Comparison of ENCODE assay signal across 11 mouse cellular contexts in the genomic region with DNA sequence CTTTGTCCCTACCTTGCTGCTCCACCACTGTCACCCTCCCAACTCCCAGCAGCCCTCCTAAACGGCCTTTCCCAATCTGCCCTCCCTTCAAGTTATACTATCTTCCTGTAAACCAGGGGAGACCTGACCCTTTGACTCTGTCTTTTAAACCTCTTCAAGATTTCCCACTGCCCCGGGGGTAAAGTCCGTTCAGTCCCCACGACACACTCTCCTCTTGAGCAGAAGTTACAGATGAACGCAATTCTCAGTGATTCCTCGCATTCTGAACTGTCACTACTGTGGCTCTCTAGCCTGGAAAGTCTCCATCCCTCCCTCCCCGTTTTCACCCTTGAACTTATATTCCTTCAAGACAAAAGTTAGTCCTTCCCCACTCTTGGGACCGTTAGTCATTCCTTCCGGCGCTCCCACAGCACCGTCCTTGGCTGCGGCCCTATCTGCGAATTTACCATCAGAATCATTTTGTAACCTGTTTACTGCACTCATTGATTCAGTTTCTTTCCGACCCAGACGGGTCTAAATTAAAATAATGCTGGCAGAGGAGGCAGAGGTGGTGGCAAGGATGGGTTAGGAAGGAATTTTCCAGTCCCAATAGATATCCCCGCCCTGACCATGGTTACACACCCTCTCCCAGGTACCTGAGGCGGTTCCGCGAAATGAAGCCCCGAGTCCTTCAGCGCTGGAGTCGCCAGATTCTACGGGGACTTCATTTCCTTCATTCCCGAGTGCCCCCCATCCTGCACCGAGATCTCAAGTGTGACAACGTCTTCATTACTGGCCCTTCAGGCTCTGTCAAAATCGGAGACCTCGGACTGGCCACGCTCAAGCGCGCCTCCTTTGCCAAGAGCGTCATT. TPM values are rescaled to one million over a fixed set of nuclear protein-coding genes. Genes with fewer than 3 reads are reported as not detected.
A peak's percentile ranks its signal among the peaks of the same experiment; 100 is the strongest.
DNase-seq lines count a peak whose midpoint lies in the region; ATAC-seq and TF ChIP-seq lines count a peak whose summit lies in the region.
"Had no signal": no experiment of that assay in that cellular context is flagged by ENCODE, and none has a peak within 500 bp of the region (broad histone marks: within the 10 kb centered on the region; RNA-seq: fewer than 3 reads in every experiment).

No protein-coding gene starts in this region.

- TF ChIP-seq CTCF in intestine, postnatal 0 days (IDR thresholded peaks at IDR 0.05; ENCODE audit: low read depth) = no peak

- 2% methylated on average over 32 of the region's 32 CpGs for WGBS in forebrain, embryonic 10.5 days
- 3% methylated on average over 32 of the region's 32 CpGs for WGBS in forebrain, embryonic 14.5 days
- 20% methylated on average over 32 of the region's 32 CpGs for WGBS in intestine, embryonic 14.5 days
- WGBS in intestine, postnatal 0 days = 43% methylated on average over 32 of the region's 32 CpGs
- 3% methylated on average over 32 of the region's 32 CpGs for WGBS in neural tube, embryonic 12.5 days
- WGBS in stomach, embryonic 15.5 days = 26% methylated on average over 32 of the region's 32 CpGs

- H3K4me1 ChIP-seq in forebrain, embryonic 10.5 days = peaks cover 70% of the 10 kb centered on the region
- H3K4me1 ChIP-seq in forebrain, embryonic 14.5 days (ENCODE audit: control insufficient read depth, insufficient read depth, low read length) = peaks cover 16% of the 10 kb centered on the region
- H3K4me1 ChIP-seq in intestine, embryonic 14.5 days (replicated peaks; ENCODE audit: control insufficient read depth, insufficient read depth, low read length) = peaks cover 45% of the 10 kb centered on the region
- H3K4me1 ChIP-seq in intestine, postnatal 0 days (replicated peaks; ENCODE audit: control insufficient read depth, insufficient read depth, low read length) = 0 out of 2 replicates have a peak, but pooled peaks cover 10% of the 10 kb centered on the region
- H3K4me1 ChIP-seq in neural tube, embryonic 12.5 days = peaks cover 58% of the 10 kb centered on the region
- peaks cover 50% of the 10 kb centered on the region for H3K4me1 ChIP-seq in stomach, embryonic 15.5 days

- H3K27me3 ChIP-seq in forebrain, embryonic 10.5 days (ENCODE audit: poor library complexity, severe bottlenecking) = peaks cover 76% of the 10 kb centered on the region
- peaks cover 46% of the 10 kb centered on the region for H3K27me3 ChIP-seq in forebrain, embryonic 14.5 days (replicated peaks; ENCODE audit: control insufficient read depth, insufficient read depth, low read length)
- H3K27me3 ChIP-seq in intestine, embryonic 14.5 days (replicated peaks; ENCODE audit: control insufficient read depth, insufficient read depth, low read length) = peaks cover 31% of the 10 kb centered on the region
- no peaks in the 10 kb centered on the region; the same call in 1 of the 2 replicates for H3K27me3 ChIP-seq in intestine, postnatal 0 days (replicated peaks; ENCODE audit: control insufficient read depth, insufficient read depth, low read length)
- peaks cover 64% of the 10 kb centered on the region for H3K27me3 ChIP-seq in neural tube, embryonic 12.5 days (replicated peaks)
- peaks cover 26% of the 10 kb centered on the region for H3K27me3 ChIP-seq in stomach, embryonic 15.5 days (replicated peaks)

- ATAC-seq in forebrain, embryonic 14.5 days = no peak
- ATAC-seq in intestine, embryonic 14.5 days (replicated peaks; ENCODE audit: low FRiP score, low TSS enrichment, low read depth) = no peak
- no peak for ATAC-seq in intestine, postnatal 0 days
- ATAC-seq in neural tube, embryonic 12.5 days (ENCODE audit: low FRiP score, low read depth) = no peak
- no peak for ATAC-seq in stomach, embryonic 15.5 days (ENCODE audit: insufficient read depth, low FRiP score, low read depth)
- ATAC-seq: inflammation-experienced regulatory T-cells, adult 6 months had no signal

- no peak overlapping the region for H3K9ac ChIP-seq in forebrain, embryonic 14.5 days (ENCODE audit: low read length)
- H3K9ac ChIP-seq in intestine, embryonic 14.5 days (ENCODE audit: low read length) = no peak overlapping the region
- no peak overlapping the region for H3K9ac ChIP-seq in intestine, postnatal 0 days (ENCODE audit: low read depth, low read length)
- no peak overlapping the region for H3K9ac ChIP-seq in neural tube, embryonic 12.5 days
- no peak overlapping the region for H3K9ac ChIP-seq in stomach, embryonic 15.5 days

- no peak overlapping the region for H3K4me2 ChIP-seq in forebrain, embryonic 14.5 days (ENCODE audit: low read length)
- H3K4me2 ChIP-seq in intestine, embryonic 14.5 days (ENCODE audit: low read length) = peak overlapping the region; percentile 98; the same call in 1 of the 2 replicates
- H3K4me2 ChIP-seq in intestine, postnatal 0 days (replicated peaks; ENCODE audit: low read depth) = no peak overlapping the region
- H3K4me2 ChIP-seq in neural tube, embryonic 12.5 days (replicated peaks) = peak overlapping the region; percentile 95
- H3K4me2 ChIP-seq in stomach, embryonic 15.5 days = peak overlapping the region; percentile 94

- intact Hi-C loops in left cerebral cortex, postnatal 25 days (cut with DNase I) = no loop called here

- H3K27ac ChIP-seq in forebrain, embryonic 10.5 days = no peak overlapping the region
- no peak overlapping the region for H3K27ac ChIP-seq in forebrain, embryonic 14.5 days (ENCODE audit: low read depth, low read length)
- no peak overlapping the region for H3K27ac ChIP-seq in intestine, embryonic 14.5 days (ENCODE audit: low read depth)
- no peak overlapping the region for H3K27ac ChIP-seq in intestine, postnatal 0 days (ENCODE audit: low read depth, low read length)
- H3K27ac ChIP-seq in neural tube, embryonic 12.5 days = no peak overlapping the region
- H3K27ac ChIP-seq in stomach, embryonic 15.5 days = no peak overlapping the region

- H3K9me3 ChIP-seq in forebrain, embryonic 10.5 days = no peaks in the 10 kb centered on the region
- no peaks in the 10 kb centered on the region for H3K9me3 ChIP-seq in forebrain, embryonic 14.5 days (replicated peaks; ENCODE audit: control insufficient read depth, low read length)
- H3K9me3 ChIP-seq in intestine, embryonic 14.5 days (ENCODE audit: control insufficient read depth, low read length) = no peaks in the 10 kb centered on the region
- no peaks in the 10 kb centered on the region for H3K9me3 ChIP-seq in intestine, postnatal 0 days (ENCODE audit: control insufficient read depth)
- no peaks in the 10 kb centered on the region for H3K9me3 ChIP-seq in neural tube, embryonic 12.5 days
- H3K9me3 ChIP-seq in stomach, embryonic 15.5 days = no peaks in the 10 kb centered on the region

- peaks cover 10% of the 10 kb centered on the region; the same call in 1 of the 2 replicates for H3K36me3 ChIP-seq in forebrain, embryonic 10.5 days (replicated peaks)
- H3K36me3 ChIP-seq in forebrain, embryonic 14.5 days (ENCODE audit: control insufficient read depth, insufficient read depth, low read length) = 0 out of 2 replicates have a peak, but pooled peaks cover 2% of the 10 kb centered on the region
- no peaks in the 10 kb centered on the region; the same call in 1 of the 2 replicates for H3K36me3 ChIP-seq in intestine, embryonic 14.5 days (ENCODE audit: control insufficient read depth, insufficient read depth, low read length)
- H3K36me3 ChIP-seq in intestine, postnatal 0 days (ENCODE audit: control insufficient read depth, insufficient read depth) = no peaks in the 10 kb centered on the region
- peaks cover 4% of the 10 kb centered on the region; the same call in 1 of the 2 replicates for H3K36me3 ChIP-seq in neural tube, embryonic 12.5 days
- peaks cover 5% of the 10 kb centered on the region; the same call in 1 of the 2 replicates for H3K36me3 ChIP-seq in stomach, embryonic 15.5 days

- DNase-seq in forebrain, embryonic 10.5 days (ENCODE audit: extremely low spot score, low spot score) = no peak
- no peak for DNase-seq in forebrain, embryonic 14.5 days (ENCODE audit: low spot score)
- no peak for DNase-seq in intestine, embryonic 14.5 days (ENCODE audit: low spot score)
- DNase-seq in neural tube, embryonic 10.5 days (ENCODE audit: extremely low spot score, low spot score) = no peak
- no peak for DNase-seq in left cerebral cortex, postnatal 25 days (ENCODE audit: low spot score in 2 of 2)
- DNase-seq: cerebellum, postnatal 10 days had no signal

- peak overlapping the region; percentile 67 for H3K4me3 ChIP-seq in forebrain, embryonic 10.5 days
- no peak overlapping the region for H3K4me3 ChIP-seq in forebrain, embryonic 14.5 days (ENCODE audit: low read depth, low read length)
- peak overlapping the region; percentile 63; the same call in 1 of the 2 replicates for H3K4me3 ChIP-seq in intestine, embryonic 14.5 days (ENCODE audit: low read depth, low read length)
- no peak overlapping the region for H3K4me3 ChIP-seq in intestine, postnatal 0 days (ENCODE audit: low read depth, low read length)
- no peak overlapping the region for H3K4me3 ChIP-seq in neural tube, embryonic 12.5 days
- peak overlapping the region; percentile 61; the same call in 1 of the 2 replicates for H3K4me3 ChIP-seq in stomach, embryonic 15.5 days (replicated peaks)

RNA-seq across cellular contexts. Expression of gene Wnk4, which starts 3.0 kb away (rescaled TPM):
- polyA plus RNA-seq in forebrain, embryonic 10.5 days (2016; fragmentation: Nextera tagmentation; extraction: Ambion mirVana) = 5.4 and 6.4 TPM in 2 replicates
- polyA plus RNA-seq in forebrain, embryonic 14.5 days (2014; fragmentation: Nextera tagmentation; extraction: Ambion mirVana) = 3.0 and 3.4 TPM in 2 replicates
- polyA plus RNA-seq in intestine, embryonic 14.5 days (2014; fragmentation: Nextera tagmentation; extraction: Ambion mirVana) = 12.6 and 14.4 TPM in 2 replicates
- polyA plus RNA-seq in intestine, postnatal 0 days (2015; fragmentation: Nextera tagmentation; extraction: Ambion mirVana) = 4.6 and 4.7 TPM in 2 replicates
- 6.2 and 7.5 TPM in 2 replicates for polyA plus RNA-seq in neural tube, embryonic 12.5 days (2016; fragmentation: Nextera tagmentation; extraction: Ambion mirVana)
- 17.9 and 19.8 TPM in 2 replicates for polyA plus RNA-seq in stomach, embryonic 15.5 days (2015; fragmentation: Nextera tagmentation; extraction: Ambion mirVana)
- 1 to 10 TPM; 2.2 to 7.9 TPM for total RNA-seq in left cerebral cortex, postnatal 25 days (2021)

RNA-seq across cellular contexts. Expression of gene Vps25, which starts 9.9 kb away (rescaled TPM):
- polyA plus RNA-seq in forebrain, embryonic 10.5 days (2016; fragmentation: Nextera tagmentation; extraction: Ambion mirVana) = 128 and 129 TPM in 2 replicates
- polyA plus RNA-seq in forebrain, embryonic 14.5 days (2014; fragmentation: Nextera tagmentation; extraction: Ambion mirVana) = 110 and 118 TPM in 2 replicates
- 143 and 150 TPM in 2 replicates for polyA plus RNA-seq in intestine, embryonic 14.5 days (2014; fragmentation: Nextera tagmentation; extraction: Ambion mirVana)
- 148 and 157 TPM in 2 replicates for polyA plus RNA-seq in intestine, postnatal 0 days (2015; fragmentation: Nextera tagmentation; extraction: Ambion mirVana)
- polyA plus RNA-seq in neural tube, embryonic 12.5 days (2016; fragmentation: Nextera tagmentation; extraction: Ambion mirVana) = 101 and 103 TPM in 2 replicates
- 131 and 138 TPM in 2 replicates for polyA plus RNA-seq in stomach, embryonic 15.5 days (2015; fragmentation: Nextera tagmentation; extraction: Ambion mirVana)
- total RNA-seq in left cerebral cortex, postnatal 25 days (2021) = 10 to 100 TPM; 62.4 to 65.7 TPM

RNA-seq across cellular contexts. Expression of gene Cntd1, which starts 15.4 kb away (rescaled TPM):
- 0.77 and 1.0 TPM in 2 replicates for polyA plus RNA-seq in forebrain, embryonic 10.5 days (2016; fragmentation: Nextera tagmentation; extraction: Ambion mirVana)
- 0.76 and 1.3 TPM in 2 replicates for polyA plus RNA-seq in forebrain, embryonic 14.5 days (2014; fragmentation: Nextera tagmentation; extraction: Ambion mirVana)
- 1.1 TPM in 2 replicates for polyA plus RNA-seq in intestine, embryonic 14.5 days (2014; fragmentation: Nextera tagmentation; extraction: Ambion mirVana)
- polyA plus RNA-seq in intestine, postnatal 0 days (2015; fragmentation: Nextera tagmentation; extraction: Ambion mirVana) = 0.26 and 0.47 TPM in 2 replicates
- polyA plus RNA-seq in neural tube, embryonic 12.5 days (2016; fragmentation: Nextera tagmentation; extraction: Ambion mirVana) = 1.1 and 1.3 TPM in 2 replicates
- 0.85 and 1.1 TPM in 2 replicates for polyA plus RNA-seq in stomach, embryonic 15.5 days (2015; fragmentation: Nextera tagmentation; extraction: Ambion mirVana)
- under 1 TPM; 0.21 to 0.27 TPM for total RNA-seq in left cerebral cortex, postnatal 25 days (2021)

RNA-seq across cellular contexts. Expression of gene Coa3, which starts 15.6 kb away (rescaled TPM):
- polyA plus RNA-seq in forebrain, embryonic 10.5 days (2016; fragmentation: Nextera tagmentation; extraction: Ambion mirVana) = 186 and 194 TPM in 2 replicates
- 237 and 260 TPM in 2 replicates for polyA plus RNA-seq in forebrain, embryonic 14.5 days (2014; fragmentation: Nextera tagmentation; extraction: Ambion mirVana)
- polyA plus RNA-seq in intestine, embryonic 14.5 days (2014; fragmentation: Nextera tagmentation; extraction: Ambion mirVana) = 260 and 265 TPM in 2 replicates
- polyA plus RNA-seq in intestine, postnatal 0 days (2015; fragmentation: Nextera tagmentation; extraction: Ambion mirVana) = 255 and 276 TPM in 2 replicates
- polyA plus RNA-seq in neural tube, embryonic 12.5 days (2016; fragmentation: Nextera tagmentation; extraction: Ambion mirVana) = 201 and 213 TPM in 2 replicates
- 202 and 221 TPM in 2 replicates for polyA plus RNA-seq in stomach, embryonic 15.5 days (2015; fragmentation: Nextera tagmentation; extraction: Ambion mirVana)
- 10 to 100 TPM; 95.3 to 98.8 TPM for total RNA-seq in left cerebral cortex, postnatal 25 days (2021)

RNA-seq across cellular contexts. Expression of gene Ramp2, which starts 17.5 kb away (rescaled TPM):
- polyA plus RNA-seq in forebrain, embryonic 10.5 days (2016; fragmentation: Nextera tagmentation; extraction: Ambion mirVana) = 54.8 and 57.3 TPM in 2 replicates
- 80.4 and 80.9 TPM in 2 replicates for polyA plus RNA-seq in forebrain, embryonic 14.5 days (2014; fragmentation: Nextera tagmentation; extraction: Ambion mirVana)
- polyA plus RNA-seq in intestine, embryonic 14.5 days (2014; fragmentation: Nextera tagmentation; extraction: Ambion mirVana) = 113 and 122 TPM in 2 replicates
- polyA plus RNA-seq in intestine, postnatal 0 days (2015; fragmentation: Nextera tagmentation; extraction: Ambion mirVana) = 67.7 and 74.7 TPM in 2 replicates
- polyA plus RNA-seq in neural tube, embryonic 12.5 days (2016; fragmentation: Nextera tagmentation; extraction: Ambion mirVana) = 73.4 and 79.4 TPM in 2 replicates
- 111 TPM in 2 replicates for polyA plus RNA-seq in stomach, embryonic 15.5 days (2015; fragmentation: Nextera tagmentation; extraction: Ambion mirVana)
- 10 to 100 TPM; 39.9 to 44.5 TPM for total RNA-seq in left cerebral cortex, postnatal 25 days (2021)
- total RNA-seq: megakaryocyte-erythroid progenitor cell, adult 5-6 weeks had no signal
- polyA plus RNA-seq: inflammation-experienced regulatory T-cells, adult 6 months had no signal

Comparison
In these comparisons a context has a peak if more than half of its experiments do, and no peak if none do; other contexts are left out.
1. H3K4me3 ChIP-seq: peak in forebrain, embryonic 10.5 days (single experiment), intestine, embryonic 14.5 days (single experiment) and stomach, embryonic 15.5 days (single experiment); none in forebrain, embryonic 14.5 days (single experiment), intestine, postnatal 0 days (single experiment) and neural tube, embryonic 12.5 days (single experiment).
2. H3K4me2 ChIP-seq: peak in intestine, embryonic 14.5 days (single experiment), neural tube, embryonic 12.5 days (single experiment) and stomach, embryonic 15.5 days (single experiment); none in forebrain, embryonic 14.5 days (single experiment) and intestine, postnatal 0 days (single experiment).